Mouse (Mus musculus) olfactory bulb, adult 2 months (tissue): Measurements from ENCODE around the gene Wwc2. TPM values are rescaled to one million over a fixed set of nuclear protein-coding genes. Genes with fewer than 3 reads are reported as not detected.

ENCODE experiments used
- H3K27ac ChIP-seq: fragments of 200-500 bp; 2 replicates; pipeline ENCODE4 v1.5.1; 2012; ENCODE audit warnings: low read depth, low read length; ENCODE audit not compliant: insufficient read depth
- H3K4me1 ChIP-seq: fragments of 200-500 bp; 2 replicates; pipeline ENCODE4 v1.6.1; 2012; ENCODE audit warnings: low read length; ENCODE audit not compliant: control insufficient read depth, insufficient read depth
- H3K4me3 ChIP-seq: fragments of 200-500 bp; 2 replicates; pipeline ENCODE4 v1.5.1; 2012; ENCODE audit warnings: mild to moderate bottlenecking, low read depth, low read length, moderate library complexity; ENCODE audit not compliant: insufficient read depth
- CTCF ChIP-seq: fragments of 200-500 bp; IDR thresholded peaks from 2 replicates; pipeline ENCODE4 v1.5.1; 2012; ENCODE audit warnings: low read depth, mild to moderate bottlenecking, low read length, moderate library complexity; ENCODE audit not compliant: insufficient read depth
- POLR2A ChIP-seq: fragments of 200-500 bp; IDR thresholded peaks from 2 replicates; pipeline ENCODE4 v1.6.1; 2012; ENCODE audit warnings: mild to moderate bottlenecking, low read depth, low read length, moderate library complexity; ENCODE audit not compliant: insufficient read depth
- WGBS: fragments of 180-500 bp; shearing (Covaris S2); methylation state at CpG from one replicate; pipeline ENCODE4 v1.1.7; 2018; 5-methylcytosine and 5-hydroxymethylcytosine counted together
- polyA plus RNA-seq: library from polyadenylated mRNA; stranded (reverse); fragments of >200 nt; gene quantifications from 2 replicates; pipeline ENCODE4 v1.2.4, GENCODE M21; 2012; ENCODE audit warnings: low replicate concordance; ENCODE audit not compliant: missing spikeins, insufficient read depth, insufficient read length

Gene Wwc2
- polyA plus RNA-seq, 1 experiment = not detected

DNA sequence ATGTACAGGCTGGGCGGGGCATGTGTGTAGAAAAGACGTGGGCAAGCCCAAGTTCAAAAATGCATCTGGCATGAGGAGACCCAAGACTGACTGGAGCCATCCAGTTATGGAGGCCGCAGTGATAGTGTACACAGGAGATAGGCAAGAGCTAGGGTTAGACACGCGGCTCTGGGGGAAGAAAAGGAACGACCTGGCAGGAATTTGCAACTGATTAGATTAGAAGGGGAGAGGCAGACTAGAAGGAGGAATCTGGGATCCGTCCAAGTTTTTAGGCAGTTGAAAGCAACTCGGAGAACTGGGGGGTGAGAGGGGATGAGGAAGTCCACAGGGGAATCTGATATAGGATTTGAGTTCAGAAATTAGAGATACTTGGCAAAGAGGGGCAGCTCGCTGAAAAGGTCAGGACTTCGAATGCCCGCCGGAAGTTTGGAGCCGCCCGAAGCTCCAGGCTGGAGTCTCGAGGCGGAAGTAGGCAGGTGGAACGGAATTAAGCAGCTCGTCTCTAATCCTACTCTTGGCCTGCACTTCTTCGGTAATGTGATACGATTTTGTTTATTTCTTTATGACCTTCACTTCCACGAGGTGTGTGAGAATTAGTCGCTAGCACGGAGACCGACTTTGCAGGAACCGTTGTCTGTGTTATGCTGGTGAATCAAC is 4.0 kb upstream of the Wwc2 start:
- no peak overlapping the region for H3K27ac ChIP-seq
- peaks cover 5% of the 10 kb centered on the region for H3K4me1 ChIP-seq
- WGBS = 73% methylated on average over 25 of the region's 25 CpGs
- no peak overlapping the region for H3K4me3 ChIP-seq
- no peak for TF ChIP-seq CTCF
- TF ChIP-seq POLR2A = no peak

DNA sequence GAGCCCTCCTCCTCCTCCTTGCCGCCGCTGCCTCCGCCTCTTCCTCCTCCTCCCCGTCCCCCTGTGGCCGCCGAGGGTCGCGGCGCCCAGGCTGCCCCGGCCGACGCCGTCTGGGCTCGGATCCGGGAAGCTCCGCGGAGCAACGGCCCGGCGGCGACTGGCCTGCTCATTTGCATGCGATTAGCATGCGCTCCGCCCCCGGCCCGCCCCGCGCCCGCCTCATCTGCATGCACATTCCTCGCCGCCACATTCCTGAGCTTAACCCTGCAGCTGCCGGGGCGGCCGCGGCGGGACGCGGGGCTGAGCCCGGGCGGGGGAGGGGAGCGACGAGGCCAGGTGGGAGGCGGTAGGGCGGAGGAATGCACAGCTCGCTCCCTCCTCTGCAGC is 345 bp downstream of the Wwc2 start:
- Histone ChIP-seq H3K4me1 (peaks cover 22% of the 10 kb centered on the region), H3K4me3 (peak overlapping the region; percentile 94), H3K27ac (peak overlapping the region; percentile 49; the same call in 1 of the 2 replicates)
- under 1% methylated on average over 45 of the region's 45 CpGs for WGBS
- TF ChIP-seq CTCF = 0 out of 2 replicates have a peak, but pooled peaks have one; percentile 7
- peak; percentile 55 for TF ChIP-seq POLR2A

DNA sequence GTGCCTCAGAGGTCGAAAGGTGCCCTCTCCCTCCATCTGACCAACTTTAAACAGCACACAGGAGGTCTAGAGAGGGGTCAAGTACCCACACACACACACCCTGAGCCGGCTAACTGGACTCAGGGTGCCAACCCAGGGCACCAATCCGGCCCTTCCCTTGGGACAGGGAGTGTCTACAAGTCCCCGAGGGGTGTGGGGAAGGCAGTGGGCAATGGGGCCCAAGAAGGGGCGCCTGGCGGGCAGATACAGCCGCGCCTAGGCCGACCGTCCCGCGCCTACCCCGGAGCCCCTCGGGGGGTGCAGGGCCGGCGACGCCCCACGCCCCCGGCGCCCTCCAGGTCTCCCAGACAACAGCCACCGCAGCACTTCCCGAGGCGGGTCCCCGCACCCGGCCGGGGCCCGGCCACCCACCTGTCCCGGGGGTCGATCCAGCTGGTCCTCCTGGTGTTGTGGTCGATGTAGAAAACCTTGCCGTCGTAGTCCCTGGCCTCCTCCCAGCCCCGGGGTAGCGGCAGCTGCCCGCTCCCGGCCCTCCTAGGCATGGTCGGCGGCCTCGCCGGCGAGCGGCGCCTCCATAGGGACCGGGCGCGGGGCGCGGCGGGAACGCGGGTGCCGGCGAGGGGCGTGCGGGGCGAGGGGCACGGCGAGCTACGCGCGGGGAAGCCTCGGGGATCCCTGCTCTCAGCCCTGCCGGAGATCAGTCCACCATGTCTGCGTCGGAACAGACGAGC is 904 bp downstream of the Wwc2 start:
- TF ChIP-seq POLR2A = 0 out of 2 replicates have a peak, but pooled peaks have one; percentile 7
- no peak for TF ChIP-seq CTCF

DNA sequence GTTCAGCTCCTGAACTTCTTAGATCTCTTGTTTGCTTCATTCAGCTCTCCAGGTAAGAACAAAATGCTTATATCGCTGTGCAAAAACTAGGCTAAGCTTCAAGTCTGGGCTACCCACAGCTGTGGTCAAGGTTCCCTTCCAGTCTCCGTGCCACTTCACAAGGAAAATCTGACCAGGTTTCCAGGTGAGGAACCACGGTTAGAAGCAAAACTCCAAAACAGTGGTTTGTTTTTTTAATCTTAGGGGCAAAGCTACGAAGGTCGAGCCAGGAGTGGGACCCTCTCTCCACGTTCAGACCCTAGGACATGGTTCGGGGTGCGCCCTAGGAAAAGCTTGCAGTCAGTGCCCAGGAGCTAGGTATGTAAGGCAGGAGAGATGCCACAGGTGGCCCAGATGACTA is 1.5 kb downstream of the Wwc2 start:
- 59% methylated on average over 8 of the region's 8 CpGs for WGBS
- peak overlapping the region; percentile 94 for H3K4me3 ChIP-seq
- no peak overlapping the region for H3K27ac ChIP-seq
- H3K4me1 ChIP-seq = peaks cover 22% of the 10 kb centered on the region
- TF ChIP-seq POLR2A = no peak
- no peak for TF ChIP-seq CTCF

More for the DNA sequence above, 904 bp downstream of the Wwc2 start:
- H3K4me3 ChIP-seq = peak overlapping the region; percentile 94
- WGBS = under 1% methylated on average over 66 of the region's 66 CpGs
- H3K4me1 ChIP-seq = peaks cover 22% of the 10 kb centered on the region
- H3K27ac ChIP-seq = peak overlapping the region; percentile 49; the same call in 1 of the 2 replicates

DNA sequence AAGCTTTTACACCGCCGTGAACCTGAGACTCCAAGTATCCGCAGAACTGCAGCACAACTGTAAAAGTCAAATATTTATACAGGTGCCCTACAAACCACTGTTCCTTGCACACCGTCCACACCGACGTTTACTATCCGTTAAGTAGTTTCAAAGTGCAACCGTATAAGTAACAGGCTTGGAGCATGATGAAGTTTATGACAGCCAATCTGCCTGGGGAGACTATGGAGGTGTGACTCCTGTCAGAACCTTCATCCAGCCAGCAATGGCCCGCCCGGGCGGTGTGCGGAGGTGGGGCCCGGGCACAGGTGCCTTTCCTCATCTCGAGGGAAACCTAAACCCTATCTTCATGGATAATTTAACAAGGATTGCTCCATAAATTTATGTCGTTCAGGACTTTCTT is 2.6 kb downstream of the Wwc2 start:
- no peak for TF ChIP-seq CTCF
- TF ChIP-seq POLR2A = no peak
- WGBS = 91% methylated on average over 15 of the region's 15 CpGs
- no peak overlapping the region for H3K4me3 ChIP-seq
- peaks cover 22% of the 10 kb centered on the region for H3K4me1 ChIP-seq
- H3K27ac ChIP-seq = no peak overlapping the region

DNA sequence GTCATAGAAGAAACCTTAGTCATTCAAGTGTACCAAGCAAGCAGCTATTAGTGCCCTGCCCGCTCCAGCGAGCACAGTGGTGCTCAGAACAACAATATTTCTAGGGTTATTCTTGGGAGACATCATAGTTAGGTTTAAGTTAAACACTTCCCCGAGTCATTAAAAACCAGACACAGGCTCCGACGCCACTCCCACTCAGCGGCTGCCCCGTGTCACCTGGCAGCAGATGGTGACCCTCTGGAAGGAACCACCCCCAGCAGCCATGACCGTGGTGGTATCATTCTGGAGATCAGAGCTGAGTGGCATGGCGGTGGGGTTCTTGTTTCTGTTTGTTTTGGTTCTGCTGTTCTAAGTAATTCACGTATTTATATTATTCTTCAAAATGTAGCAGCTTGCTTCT is 5.1 kb downstream of the Wwc2 start:
- Histone ChIP-seq H3K4me1 (peaks cover 17% of the 10 kb centered on the region), H3K4me3 (peak overlapping the region; percentile 11; the same call in 1 of the 2 replicates), H3K27ac (peak overlapping the region; percentile 49)
- 22% methylated on average over 10 of the region's 10 CpGs for WGBS
- no peak for TF ChIP-seq CTCF
- TF ChIP-seq POLR2A = no peak

DNA sequence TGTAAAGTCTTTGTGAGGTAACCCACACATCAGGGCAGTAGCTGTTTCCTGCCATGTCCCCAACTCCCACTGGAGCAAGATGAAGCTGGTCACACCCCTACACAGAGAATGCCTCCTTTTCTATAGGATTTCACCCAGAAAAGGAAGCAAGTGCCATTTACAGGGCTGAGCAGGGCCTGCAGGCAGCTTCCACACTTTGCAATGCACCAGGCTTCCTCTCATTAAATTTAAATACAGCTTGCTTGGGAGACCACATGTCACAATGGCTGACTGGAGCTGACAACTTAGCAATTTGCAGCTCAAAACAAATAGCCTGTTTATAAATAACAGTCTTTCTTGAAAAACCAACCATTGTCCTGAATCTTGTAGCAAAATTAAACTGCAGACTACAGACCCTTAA is 5.5 kb downstream of the Wwc2 start:
- TF ChIP-seq POLR2A (no peak), CTCF (no peak)
- H3K4me3 ChIP-seq = no peak overlapping the region
- H3K27ac ChIP-seq = peak overlapping the region; percentile 4; the same call in 1 of the 2 replicates
- peaks cover 17% of the 10 kb centered on the region for H3K4me1 ChIP-seq

DNA sequence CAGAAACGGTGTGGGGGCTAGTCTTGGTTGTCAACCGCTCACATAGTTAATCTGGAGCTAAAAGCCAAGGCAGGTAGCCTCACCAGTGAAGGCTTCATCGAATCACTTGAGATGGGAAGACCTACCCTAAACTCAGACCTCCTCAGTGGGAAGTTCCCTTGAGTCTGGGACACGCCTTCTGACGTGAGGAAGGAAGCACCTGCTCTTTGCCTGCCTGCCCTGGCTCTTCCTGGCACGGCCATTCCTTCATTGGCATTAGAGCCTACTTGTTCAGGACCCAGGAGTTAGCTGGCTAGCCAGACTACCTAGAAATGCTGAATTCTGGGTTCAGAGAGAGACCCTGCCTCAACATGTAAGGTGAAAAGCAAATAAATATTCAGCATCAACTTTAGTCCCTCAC is 9.6 kb downstream of the Wwc2 start:
- 92% methylated on average over 6 of the region's 6 CpGs for WGBS
- no peak overlapping the region for H3K4me3 ChIP-seq
- H3K27ac ChIP-seq = no peak overlapping the region
- TF ChIP-seq POLR2A (no peak), CTCF (no peak)
- H3K4me1 ChIP-seq = peaks cover 3% of the 10 kb centered on the region

DNA sequence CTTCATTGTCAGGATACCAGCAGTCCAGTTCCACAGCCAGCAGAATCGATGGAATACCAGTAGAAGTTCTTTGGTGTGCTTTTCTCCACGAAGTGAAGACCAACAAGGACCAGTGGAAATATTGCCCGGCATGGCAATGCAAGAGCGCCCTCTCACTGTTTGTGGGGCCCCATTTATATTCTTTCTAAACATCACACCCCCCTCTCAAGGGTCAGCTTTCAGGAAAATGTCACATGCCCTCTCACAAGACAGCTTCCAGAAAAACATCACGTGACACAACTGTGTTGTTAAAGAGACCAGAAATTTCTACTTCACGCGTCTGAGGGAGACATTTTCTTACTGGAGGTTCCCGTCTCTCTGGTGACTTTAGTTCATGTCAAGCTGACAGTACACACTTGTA is 10.8 kb downstream of the Wwc2 start:
- Histone ChIP-seq H3K27ac (no peak overlapping the region), H3K4me3 (no peak overlapping the region), H3K4me1 (no peaks in the 10 kb centered on the region)
- TF ChIP-seq POLR2A (no peak), CTCF (no peak)
- WGBS = 90% methylated on average over 8 of the region's 8 CpGs

DNA sequence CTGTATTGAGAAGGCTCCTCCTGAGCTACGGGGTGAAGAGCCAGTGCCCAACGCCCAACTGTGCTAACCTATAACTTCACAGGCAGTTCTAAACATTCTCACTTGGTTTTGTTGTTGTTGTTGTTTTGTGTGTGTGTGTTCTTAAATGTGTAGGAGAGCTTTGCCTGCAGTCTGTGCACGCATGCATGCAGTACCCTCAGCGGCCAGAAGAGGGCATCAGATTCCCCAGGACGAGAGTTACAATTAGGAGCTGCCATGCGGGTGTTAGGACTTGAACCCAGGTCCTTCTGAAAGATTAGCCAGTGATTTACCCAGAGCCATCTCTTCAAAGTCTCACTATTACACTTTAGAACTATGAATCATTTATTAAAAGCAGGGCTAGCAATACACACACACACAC is 12.0 kb downstream of the Wwc2 start:
- H3K27ac ChIP-seq = no peak overlapping the region
- no peak overlapping the region for H3K4me3 ChIP-seq
- TF ChIP-seq POLR2A (no peak), CTCF (peak; percentile 41; the same call in 1 of the 2 replicates)
- H3K4me1 ChIP-seq = peaks cover 3% of the 10 kb centered on the region
- WGBS = 89% methylated on average over 6 of the region's 6 CpGs
